Mouse (Mus musculus) lung, embryonic 14.5 days (tissue): ENCODE results near the gene Prex1. TPM values are rescaled to one million over a fixed set of nuclear protein-coding genes. Genes with fewer than 3 reads are reported as not detected.

Source experiments
- ATAC-seq: fragments of 200-750 bp; cut with Nextera tagmentation; 2 replicates; pipeline ENCODE4 v1.8.0; 2017; ENCODE audit warnings: mild to moderate bottlenecking, moderate TSS enrichment, moderate library complexity; ENCODE audit not compliant: insufficient read depth
- DNase-seq: peaks from one replicate; pipeline ENCODE4 v3.0.0-alpha.2; 2015
- H3K27ac ChIP-seq: fragments of 300-500 bp; sonication (generic); 2 replicates; pipeline ENCODE4 v1.5.1; 2014; ENCODE audit warnings: low read depth, mild to moderate bottlenecking, moderate library complexity
- H3K27me3 ChIP-seq: fragments of 300-500 bp; sonication (generic); 2 replicates; pipeline ENCODE4 v1.6.1; 2014; ENCODE audit warnings: low read length, control low read depth; ENCODE audit not compliant: insufficient read depth
- H3K36me3 ChIP-seq: fragments of 300-500 bp; sonication (generic); 2 replicates; pipeline ENCODE4 v1.6.1; 2014; ENCODE audit warnings: control low read depth; ENCODE audit not compliant: insufficient read depth
- H3K4me1 ChIP-seq: fragments of 300-500 bp; sonication (generic); 2 replicates; pipeline ENCODE4 v1.6.1; 2014; ENCODE audit warnings: antibody characterized with exemption, control low read depth; ENCODE audit not compliant: insufficient read depth
- H3K4me2 ChIP-seq: fragments of 300-500 bp; sonication (generic); 2 replicates; pipeline ENCODE4 v1.6.1; 2014; ENCODE audit warnings: mild to moderate bottlenecking
- H3K4me3 ChIP-seq: fragments of 300-500 bp; sonication (generic); 2 replicates; pipeline ENCODE4 v1.5.1; 2014; ENCODE audit warnings: low read depth, low read length
- H3K9ac ChIP-seq: fragments of 300-500 bp; sonication (generic); 2 replicates; pipeline ENCODE4 v1.6.1; 2014
- H3K9me3 ChIP-seq: fragments of 300-500 bp; sonication (generic); 2 replicates; pipeline ENCODE4 v1.6.1; 2016; ENCODE audit warnings: low read depth, low read length, control low read depth
- CTCF ChIP-seq: IDR thresholded peaks from 2 replicates; pipeline ENCODE4 v1.5.1; 2016; ENCODE audit warnings: antibody characterized with exemption, low read depth
- WGBS: fragments of 180-500 bp; shearing (Covaris S2); extraction: QIAGEN DNeasy Blood & Tissue Kit; methylation state at CpG from one replicate; pipeline ENCODE4 v1.1.7; 2014; 5-methylcytosine and 5-hydroxymethylcytosine counted together
- polyA plus RNA-seq: library from polyadenylated mRNA; unstranded; fragments of >200 nt; fragmentation: Nextera tagmentation; extraction: Ambion mirVana; gene quantifications from 2 replicates; pipeline ENCODE4 v1.2.1, GENCODE M21; 2014

The Prex1 gene
- polyA plus RNA-seq, 1 experiment from 2014 or later, result 12.9 TPM

DNA sequence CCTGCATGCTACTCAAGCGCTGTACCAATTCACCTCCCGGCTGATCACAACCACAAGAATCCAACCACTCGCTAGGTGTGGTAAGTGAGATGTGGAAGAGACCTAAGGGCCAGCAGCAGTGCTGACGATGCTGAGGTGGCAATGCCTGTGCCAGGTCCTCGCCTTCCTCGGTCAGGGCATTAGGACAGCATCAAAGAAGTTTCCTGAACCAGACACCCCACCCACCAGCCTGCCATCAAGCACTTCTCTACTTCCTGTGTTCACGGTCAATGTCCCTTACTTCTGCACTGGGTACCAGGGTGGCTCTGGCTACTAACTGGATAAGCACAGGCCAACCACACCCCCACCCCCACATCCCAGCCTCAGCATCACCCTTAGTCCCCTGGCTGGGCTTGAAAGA lies 91.0 kb downstream of the Prex1 start:
- Histone ChIP-seq H3K9me3 (no peaks in the 10 kb centered on the region), H3K4me3 (no peak overlapping the region), H3K27ac (peak overlapping the region; percentile 58; the same call in 1 of the 2 replicates), H3K27me3 (no peaks in the 10 kb centered on the region), H3K4me2 (no peak overlapping the region), H3K36me3 (no peaks in the 10 kb centered on the region), H3K4me1 (peaks cover 15% of the 10 kb centered on the region), H3K9ac (no peak overlapping the region)
- no peak for DNase-seq
- WGBS, result 74% methylated on average over 7 of the region's 7 CpGs
- ATAC-seq, result no peak
- no peak for TF ChIP-seq CTCF

DNA sequence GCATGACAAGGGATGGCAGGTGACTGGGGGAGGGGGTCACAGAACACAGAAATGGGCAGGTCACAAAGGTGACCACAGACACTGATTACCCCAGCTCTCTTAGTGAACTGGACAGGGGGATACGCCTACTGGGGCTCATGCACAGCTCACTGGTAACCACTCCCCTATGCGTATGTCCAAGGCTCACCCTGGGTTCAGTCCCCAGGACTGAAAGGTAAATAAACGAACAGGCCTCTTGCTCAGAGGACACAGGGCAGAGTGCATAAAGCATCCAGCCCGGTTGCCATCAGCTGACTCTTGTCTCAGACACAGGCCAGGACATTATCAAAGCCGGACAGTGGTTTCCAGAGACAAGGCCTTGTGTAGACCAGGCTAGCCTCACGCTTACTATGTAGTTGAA lies 91.6 kb downstream of the Prex1 start:
- peaks cover 15% of the 10 kb centered on the region for H3K4me1 ChIP-seq

DNA sequence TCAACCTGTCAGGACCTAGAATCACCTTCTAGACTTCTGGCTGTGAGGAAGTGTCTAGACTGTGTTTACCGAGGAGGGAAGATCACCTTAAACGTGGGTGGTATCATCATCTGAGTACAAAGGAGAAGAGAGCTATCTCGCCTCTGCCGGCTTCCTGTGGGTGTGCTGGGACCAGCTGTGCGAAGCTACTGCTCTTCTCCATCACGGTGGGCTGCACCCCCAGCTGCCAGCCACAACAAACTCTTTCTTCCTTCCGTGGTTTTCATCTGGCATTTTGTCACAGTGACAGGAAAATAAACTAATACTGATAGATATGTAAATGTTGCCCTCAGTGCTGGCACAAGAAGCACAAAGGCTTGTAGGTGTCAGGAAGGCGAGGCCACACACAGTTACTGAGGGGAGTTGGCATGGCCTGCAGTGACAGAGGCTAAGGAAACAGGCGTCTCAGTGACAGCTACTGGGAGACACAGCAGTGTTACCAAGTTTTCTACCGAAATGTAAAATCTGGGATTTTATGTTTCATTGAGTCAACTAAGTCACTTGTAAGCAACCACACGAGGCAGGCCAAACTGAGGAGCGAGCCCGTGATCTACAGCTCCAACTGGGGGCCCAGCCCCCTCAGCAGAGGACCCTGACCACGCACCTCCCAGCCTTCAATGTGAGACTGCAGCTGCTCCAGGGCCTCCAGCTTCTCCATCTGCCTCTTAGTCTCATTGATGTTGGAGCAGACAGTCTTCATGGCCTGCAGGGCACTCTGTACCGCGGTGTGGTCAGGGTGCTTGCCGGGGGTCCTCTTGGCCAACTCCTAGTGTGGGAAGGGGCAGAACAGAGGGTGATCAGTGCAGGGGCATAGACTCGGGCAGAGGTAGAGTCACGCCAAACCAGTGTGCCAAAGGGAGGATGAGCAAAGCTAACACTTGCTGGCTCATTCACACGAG lies 92.8 kb downstream of the Prex1 start:
- TF ChIP-seq CTCF, result no peak
- H3K4me1 ChIP-seq, result peaks cover 15% of the 10 kb centered on the region
- ATAC-seq, result peak; percentile 59; the same call in 1 of the 2 replicates
- no peaks in the 10 kb centered on the region for H3K36me3 ChIP-seq
- H3K4me3 ChIP-seq, result no peak overlapping the region
- WGBS, result 46% methylated on average over 20 of the region's 20 CpGs
- peak overlapping the region; percentile 58; the same call in 1 of the 2 replicates for H3K27ac ChIP-seq
- H3K27me3 ChIP-seq, result no peaks in the 10 kb centered on the region
- no peak overlapping the region for H3K4me2 ChIP-seq
- DNase-seq, result peak; percentile 63
- no peak overlapping the region for H3K9ac ChIP-seq
- no peaks in the 10 kb centered on the region for H3K9me3 ChIP-seq

More for the DNA sequence above, 91.6 kb downstream of the Prex1 start:
- WGBS, result 73% methylated on average over 6 of the region's 6 CpGs
- no peak for DNase-seq
- no peak for TF ChIP-seq CTCF
- Histone ChIP-seq H3K27me3 (no peaks in the 10 kb centered on the region), H3K4me2 (no peak overlapping the region), H3K9me3 (no peaks in the 10 kb centered on the region), H3K27ac (no peak overlapping the region), H3K4me3 (no peak overlapping the region), H3K9ac (no peak overlapping the region), H3K36me3 (no peaks in the 10 kb centered on the region)
- ATAC-seq, result no peak

DNA sequence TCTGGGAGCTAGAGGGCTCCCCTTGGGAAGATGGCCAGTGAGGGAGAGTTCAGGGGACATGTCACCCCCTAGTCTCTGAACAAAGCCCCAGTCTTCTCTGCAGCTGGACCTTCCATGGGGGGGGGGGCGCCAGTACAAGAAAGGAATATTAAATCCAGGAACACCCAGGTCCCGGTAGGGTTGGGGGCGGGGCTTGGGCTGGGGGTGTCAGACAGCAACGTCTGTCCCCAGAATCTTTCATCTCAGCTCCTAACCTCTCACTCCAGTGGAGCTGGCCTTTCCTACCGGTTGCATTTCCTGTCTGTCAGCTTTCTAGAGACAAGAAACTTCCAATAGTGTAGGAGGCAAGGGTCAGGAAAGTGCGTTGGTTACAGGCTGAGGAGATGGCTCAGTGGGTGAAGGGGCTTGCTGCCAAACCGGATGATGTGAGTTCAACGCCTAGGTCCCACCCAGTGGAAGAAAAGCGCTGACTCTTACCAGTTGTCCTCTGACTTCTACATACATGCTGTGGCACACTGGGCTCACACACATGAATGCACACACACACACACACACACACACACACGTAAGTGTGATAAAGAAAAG lies 93.6 kb downstream of the Prex1 start:
- peaks cover 15% of the 10 kb centered on the region for H3K4me1 ChIP-seq
- H3K9ac ChIP-seq, result no peak overlapping the region
- H3K36me3 ChIP-seq, result no peaks in the 10 kb centered on the region
- 31% methylated on average over 10 of the region's 10 CpGs for WGBS
- no peak overlapping the region for H3K4me3 ChIP-seq
- H3K4me2 ChIP-seq, result no peak overlapping the region
- DNase-seq (peak; percentile 49), ATAC-seq (peak; percentile 22; the same call in 1 of the 2 replicates)
- no peaks in the 10 kb centered on the region for H3K9me3 ChIP-seq
- no peak for TF ChIP-seq CTCF
- no peaks in the 10 kb centered on the region for H3K27me3 ChIP-seq
- H3K27ac ChIP-seq, result peak overlapping the region; percentile 58

DNA sequence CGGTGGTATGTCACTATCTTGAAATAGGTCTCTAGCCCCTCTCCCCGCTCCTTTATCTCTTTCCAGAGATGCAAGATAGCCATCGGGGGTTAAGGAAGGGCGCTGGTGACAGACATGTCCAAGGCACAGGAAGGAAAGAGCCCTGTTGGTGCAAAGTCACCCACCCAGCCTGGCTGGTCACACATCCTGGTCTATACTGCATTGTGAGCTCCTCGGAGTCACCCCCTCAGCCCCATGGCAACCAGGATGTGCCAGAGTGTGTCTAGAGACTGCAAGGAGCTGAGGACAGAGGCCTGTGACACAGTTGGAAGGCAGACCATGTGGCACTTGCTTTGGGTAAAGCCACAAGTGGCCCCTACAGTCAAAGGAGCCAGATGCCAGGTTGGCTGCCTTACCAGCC lies 94.4 kb downstream of the Prex1 start:
- TF ChIP-seq CTCF, result no peak
- Histone ChIP-seq H3K4me2 (no peak overlapping the region), H3K9ac (no peak overlapping the region), H3K27me3 (no peaks in the 10 kb centered on the region), H3K9me3 (no peaks in the 10 kb centered on the region), H3K36me3 (no peaks in the 10 kb centered on the region), H3K4me1 (peaks cover 15% of the 10 kb centered on the region), H3K27ac (no peak overlapping the region), H3K4me3 (no peak overlapping the region)
- 73% methylated on average over 5 of the region's 5 CpGs for WGBS
- DNase-seq, result no peak
- no peak for ATAC-seq

DNA sequence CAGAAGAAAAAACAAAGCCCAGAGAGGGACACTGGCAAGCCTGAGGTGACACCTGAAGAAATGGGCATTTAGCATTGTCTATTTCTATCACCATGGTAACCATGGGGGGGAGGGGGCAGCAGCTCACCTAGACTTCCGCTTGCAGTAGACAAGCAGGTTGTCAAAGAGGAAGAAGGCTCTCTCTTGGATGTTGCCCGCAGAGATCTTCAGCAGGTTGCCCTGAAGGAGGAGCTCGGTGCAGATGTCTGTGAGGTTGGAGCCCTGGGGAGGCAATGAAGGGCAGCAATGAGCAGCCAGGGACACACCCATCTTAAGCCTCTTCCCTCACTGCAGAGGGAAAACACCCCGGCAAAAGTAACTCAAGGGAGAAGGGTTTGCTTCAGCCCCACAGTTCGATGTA lies 95.9 kb downstream of the Prex1 start:
- no peak overlapping the region for H3K27ac ChIP-seq

More for the DNA sequence above, 95.9 kb downstream of the Prex1 start:
- ATAC-seq (no peak), DNase-seq (no peak)
- WGBS, result 92% methylated on average over 5 of the region's 5 CpGs
- Histone ChIP-seq H3K36me3 (no peaks in the 10 kb centered on the region), H3K27me3 (no peaks in the 10 kb centered on the region), H3K9me3 (no peaks in the 10 kb centered on the region), H3K9ac (no peak overlapping the region), H3K4me2 (no peak overlapping the region), H3K4me1 (peaks cover 4% of the 10 kb centered on the region), H3K4me3 (no peak overlapping the region)
- TF ChIP-seq CTCF, result no peak
